Mouse (Mus musculus): ENCODE results near the gene Rgs10. TPM values are rescaled to one million over a fixed set of nuclear protein-coding genes. Genes with fewer than 3 reads are reported as not detected.
A peak's percentile ranks its signal among the peaks of the same experiment; 100 is the strongest.

Rgs10 gene
- polyA plus RNA-seq, 1 experiment from 2014 or later: 88.1 TPM

DNA sequence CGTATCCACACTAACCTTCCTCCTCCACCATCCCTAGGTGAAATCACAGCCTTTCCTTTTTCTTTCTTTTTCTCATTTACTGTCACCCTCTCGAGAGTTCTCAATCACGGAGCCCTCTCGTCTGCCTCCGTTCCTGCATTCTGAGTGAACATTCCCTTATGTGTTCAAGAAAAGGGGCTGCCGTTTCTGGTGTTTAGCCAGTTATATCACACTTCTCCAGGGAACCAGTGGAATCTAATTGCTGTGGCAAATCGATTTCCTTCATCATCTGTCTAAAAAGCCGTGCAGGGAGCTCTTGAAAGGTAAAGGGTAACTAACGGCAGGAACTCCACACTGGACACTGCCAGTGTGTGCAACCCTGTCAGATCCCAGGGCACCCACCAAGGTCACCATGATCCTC, 87.6 kb downstream of the Rgs10 start:
- no peak overlapping the region for H3K9ac ChIP-seq (ENCODE audit: low read depth, low read length)
- no peaks in the 10 kb centered on the region for H3K4me1 ChIP-seq (replicated peaks; ENCODE audit: control insufficient read depth, insufficient read depth, low read length)
- 70% methylated on average over 9 of the region's 9 CpGs for WGBS
- no peaks in the 10 kb centered on the region for H3K9me3 ChIP-seq (ENCODE audit: control insufficient read depth, low read length)
- peak; percentile 24 for DNase-seq (ENCODE audit: low spot score)
- no peak overlapping the region for H3K4me3 ChIP-seq (ENCODE audit: low read depth, low read length)
- no peaks in the 10 kb centered on the region for H3K36me3 ChIP-seq (ENCODE audit: control insufficient read depth, insufficient read depth, low read length)
- H3K27me3 ChIP-seq (replicated peaks; ENCODE audit: control insufficient read depth, insufficient read depth, low read length): no peaks in the 10 kb centered on the region
- ATAC-seq (replicated peaks; ENCODE audit: low FRiP score): no peak
- H3K27ac ChIP-seq (ENCODE audit: low read depth, low read length): no peak overlapping the region
- H3K4me2 ChIP-seq: no peak overlapping the region

DNA sequence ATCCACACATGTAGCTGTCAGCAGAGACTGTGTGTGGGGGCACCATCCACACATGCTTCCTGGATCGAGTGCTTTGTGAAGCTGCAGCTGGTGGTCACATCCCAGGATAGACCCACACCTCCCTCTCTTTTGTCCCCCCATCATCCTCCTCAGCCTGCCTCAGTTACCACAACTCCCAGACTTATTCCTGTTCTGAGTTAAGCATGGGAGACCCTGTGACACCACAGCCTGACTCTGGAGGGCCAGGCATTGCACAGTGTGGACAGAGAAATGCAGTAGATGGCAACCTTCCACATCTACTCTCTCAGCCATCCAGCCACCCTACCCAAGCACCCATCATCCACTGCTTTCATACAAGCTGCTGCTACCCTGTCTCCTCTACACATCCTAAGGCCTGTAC, 93.6 kb downstream of the Rgs10 start:
- ATAC-seq (replicated peaks; ENCODE audit: low FRiP score) (no peak), DNase-seq (ENCODE audit: low spot score) (peak; percentile 30)
- H3K4me1 ChIP-seq (replicated peaks; ENCODE audit: control insufficient read depth, insufficient read depth, low read length): peaks cover 9% of the 10 kb centered on the region; the same call in 1 of the 2 replicates
- no peak overlapping the region for H3K9ac ChIP-seq (ENCODE audit: low read depth, low read length)
- H3K4me3 ChIP-seq (ENCODE audit: low read depth, low read length): no peak overlapping the region
- 94% methylated on average over 1 of the region's 1 CpGs for WGBS
- no peaks in the 10 kb centered on the region for H3K36me3 ChIP-seq (ENCODE audit: control insufficient read depth, insufficient read depth, low read length)
- peaks cover 3% of the 10 kb centered on the region; the same call in 1 of the 2 replicates for H3K27me3 ChIP-seq (replicated peaks; ENCODE audit: control insufficient read depth, insufficient read depth, low read length)
- no peak overlapping the region for H3K27ac ChIP-seq (ENCODE audit: low read depth, low read length)
- no peaks in the 10 kb centered on the region for H3K9me3 ChIP-seq (ENCODE audit: control insufficient read depth, low read length)
- H3K4me2 ChIP-seq: no peak overlapping the region

Other genes starting within 250 kb of the Rgs10 start
- 2.3 and 6.3 TPM in 2 replicates for gene Cox6a2, start 212.4 kb downstream of the Rgs10 start, polyA plus RNA-seq (2014; fragmentation: Nextera tagmentation; extraction: Ambion mirVana)
- 15.1 and 15.8 TPM in 2 replicates for gene Armc5, start 181.4 kb downstream of the Rgs10 start, polyA plus RNA-seq (2014; fragmentation: Nextera tagmentation; extraction: Ambion mirVana)
- gene 9130023H24Rik, start 180.7 kb downstream of the Rgs10 start, polyA plus RNA-seq (2014; fragmentation: Nextera tagmentation; extraction: Ambion mirVana): 3.8 and 4.5 TPM in 2 replicates
- gene Tgfb1i1, start 171.9 kb downstream of the Rgs10 start, polyA plus RNA-seq (2014; fragmentation: Nextera tagmentation; extraction: Ambion mirVana): 35.3 and 38.2 TPM in 2 replicates
- 2.1 and 3.0 TPM in 2 replicates for gene Slc5a2, start 153.1 kb downstream of the Rgs10 start, polyA plus RNA-seq (2014; fragmentation: Nextera tagmentation; extraction: Ambion mirVana)
- gene BC017158, start 120.6 kb downstream of the Rgs10 start, polyA plus RNA-seq (2014; fragmentation: Nextera tagmentation; extraction: Ambion mirVana): 38.2 and 42.3 TPM in 2 replicates
- 34.0 and 34.8 TPM in 2 replicates for gene Tial1, start 43.0 kb upstream of the Rgs10 start, polyA plus RNA-seq (2014; fragmentation: Nextera tagmentation; extraction: Ambion mirVana)
- 10.3 and 12.5 TPM in 2 replicates for gene Bag3, start 104.9 kb upstream of the Rgs10 start, polyA plus RNA-seq (2014; fragmentation: Nextera tagmentation; extraction: Ambion mirVana)
- gene Inpp5f, start 192.6 kb upstream of the Rgs10 start, polyA plus RNA-seq (2014; fragmentation: Nextera tagmentation; extraction: Ambion mirVana): 20.0 and 22.7 TPM in 2 replicates